Mouse (Mus musculus) kidney, adult 2 months (tissue): Measurements from ENCODE around the gene Odf3b.

Experiments used
- CTCF ChIP-seq: fragments of 200-500 bp; conservative IDR thresholded peaks from 2 replicates; pipeline ENCODE4 v1.5.1; 2011; ENCODE audit warnings: low read depth, mild to moderate bottlenecking, control low read depth, low read length, moderate library complexity, mixed read lengths; ENCODE audit not compliant: insufficient read depth, insufficient read length
- POLR2A ChIP-seq: fragments of 200-500 bp; IDR thresholded peaks from one replicate; pipeline ENCODE4 v1.6.1; 2011; ENCODE audit warnings: low read depth, low read length, control low read depth

DNA sequence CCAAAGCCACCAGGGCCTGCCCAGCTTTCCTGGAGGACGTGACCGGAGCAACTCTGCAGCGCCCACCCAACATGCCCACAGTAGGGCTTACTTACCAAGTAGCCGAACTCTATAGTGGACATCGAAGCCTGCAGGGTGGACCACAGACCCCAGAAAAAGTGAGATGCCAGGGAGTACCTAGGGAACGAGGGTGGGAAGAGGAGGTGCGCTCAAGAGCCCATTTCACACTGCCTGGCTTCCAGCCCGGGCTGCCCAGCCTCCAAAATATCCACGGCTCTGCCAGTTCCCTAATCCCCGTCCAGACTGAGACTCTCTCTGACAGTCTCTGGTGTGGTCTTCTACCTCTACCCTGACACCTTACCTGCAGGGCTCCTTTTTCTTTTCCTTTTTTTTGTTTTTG, 47.6 kb upstream of the Odf3b start:
- TF ChIP-seq CTCF = no peak
- TF ChIP-seq POLR2A = no peak
